Mouse (Mus musculus): ENCODE measurements around the gene Pigf.

DNA sequence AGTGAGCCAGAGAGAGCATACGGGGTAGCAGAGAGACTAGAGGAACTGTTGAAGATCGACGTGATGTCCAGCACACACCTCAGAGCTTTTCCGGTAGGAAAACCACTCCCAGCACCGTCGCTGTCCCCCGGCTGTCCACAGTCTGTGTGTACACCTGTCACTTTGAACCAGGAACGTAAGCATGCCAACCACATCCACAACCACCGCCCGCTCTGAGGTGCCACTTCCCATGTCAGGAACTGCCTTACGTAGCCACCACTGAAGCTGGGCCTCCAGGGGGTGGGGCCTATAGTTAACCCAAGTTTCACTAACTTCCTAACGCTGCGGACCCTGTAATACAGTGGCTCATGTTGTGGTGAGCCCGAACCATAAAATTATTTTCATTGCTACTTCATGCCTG, 67.2 kb downstream of the Pigf start:
- no peak for TF ChIP-seq CTCF (IDR thresholded peaks at IDR 0.05; ENCODE audit: extremely low read depth, insufficient read length, insufficient replicate concordance, low read depth, low read length)
- no peak for TF ChIP-seq POLR2A (IDR thresholded peaks at IDR 0.05; ENCODE audit: low read depth, low read length)

All from small intestine, adult 2 months (tissue).